Mouse (Mus musculus) forebrain, embryonic 15.5 days (tissue): ENCODE measurements around the gene Psd. TPM values are rescaled to one million over a fixed set of nuclear protein-coding genes. Genes with fewer than 3 reads are reported as not detected.
A peak's percentile ranks its signal among the peaks of the same experiment; 100 is the strongest.

Experiments used
- ATAC-seq: fragments of 200-750 bp; cut with Nextera tagmentation; replicated peaks from 2 replicates; pipeline ENCODE4 v1.8.0; 2017; ENCODE audit warnings: mild to moderate bottlenecking, moderate TSS enrichment, moderate library complexity
- H3K27ac ChIP-seq: fragments of 300-500 bp; sonication (generic); replicated peaks from 2 replicates; pipeline ENCODE4 v1.5.1; 2015; ENCODE audit warnings: mild to moderate bottlenecking, inconsistent platforms
- H3K27me3 ChIP-seq: fragments of 300-500 bp; sonication (generic); 2 replicates; pipeline ENCODE4 v1.6.1; 2015; ENCODE audit warnings: inconsistent platforms
- H3K36me3 ChIP-seq: fragments of 300-500 bp; sonication (generic); 2 replicates; pipeline ENCODE4 v1.6.1; 2015; ENCODE audit warnings: mild to moderate bottlenecking, inconsistent platforms
- H3K4me1 ChIP-seq: fragments of 300-500 bp; sonication (generic); 2 replicates; pipeline ENCODE4 v1.6.1; 2015; ENCODE audit warnings: inconsistent platforms
- H3K4me2 ChIP-seq: fragments of 300-500 bp; sonication (generic); replicated peaks from 2 replicates; pipeline ENCODE4 v1.6.1; 2015; ENCODE audit warnings: mild to moderate bottlenecking, inconsistent platforms
- H3K4me3 ChIP-seq: fragments of 300-500 bp; sonication (generic); 2 replicates; pipeline ENCODE4 v1.5.1; 2015; ENCODE audit warnings: mild to moderate bottlenecking, inconsistent platforms
- H3K9ac ChIP-seq: fragments of 300-500 bp; sonication (generic); replicated peaks from 2 replicates; pipeline ENCODE4 v1.6.1; 2015; ENCODE audit warnings: mild to moderate bottlenecking, inconsistent platforms
- H3K9me3 ChIP-seq: fragments of 300-500 bp; sonication (generic); 2 replicates; pipeline ENCODE4 v1.6.1; 2016; ENCODE audit warnings: inconsistent platforms
- WGBS: fragments of 180-500 bp; shearing (Covaris S2); methylation state at CpG from one replicate; pipeline ENCODE4 v1.1.7; 2015; ENCODE audit warnings: mixed read lengths; 5-methylcytosine and 5-hydroxymethylcytosine counted together
- microRNA counts: library from miRNA; unstranded; fragments of <30 nt; microRNA quantifications from one replicate; lab custom pipeline; 2016
- microRNA-seq: library from miRNA; unstranded; fragments of <30 nt; microRNA quantifications from one replicate; pipeline ENCODE4, GENCODE M21; 2016
- polyA plus RNA-seq: library from polyadenylated mRNA; unstranded; fragments of >200 nt; fragmentation: Nextera tagmentation; extraction: Ambion mirVana; gene quantifications from 2 replicates; pipeline ENCODE4 v1.2.1, GENCODE M21; 2015

The Psd gene
- polyA plus RNA-seq, 1 experiment from 2014 or later = 78.2 TPM

DNA sequence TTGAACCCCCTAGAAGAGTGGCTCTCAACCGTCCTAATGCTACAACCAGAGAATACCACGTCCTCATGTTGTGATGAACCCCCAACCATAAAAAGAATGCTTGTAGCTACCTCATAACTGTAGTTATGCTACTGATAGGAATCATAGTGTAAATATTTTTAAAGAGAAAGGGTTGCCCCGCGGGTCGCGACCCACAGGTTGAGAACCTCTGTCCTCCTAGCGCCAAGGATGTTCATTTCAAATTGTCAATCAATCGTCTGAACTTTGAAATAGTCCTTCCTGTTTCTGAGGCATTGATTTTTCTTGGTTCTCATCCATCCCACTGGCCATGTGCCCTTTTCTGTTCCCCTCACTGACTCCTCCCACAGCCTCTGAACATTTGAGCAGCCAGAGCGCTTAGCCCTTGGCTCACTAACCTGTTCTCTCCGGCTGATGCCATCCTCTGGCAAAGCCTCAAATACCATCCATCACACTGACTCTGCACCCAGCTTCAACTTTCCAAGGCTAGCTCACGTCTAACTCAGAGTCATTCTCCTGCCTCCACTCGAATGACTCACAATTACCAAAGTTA is 36.3 kb downstream of the Psd start:
- H3K4me2 ChIP-seq = no peak overlapping the region
- no peaks in the 10 kb centered on the region for H3K9me3 ChIP-seq
- H3K27me3 ChIP-seq = no peaks in the 10 kb centered on the region
- H3K9ac ChIP-seq = no peak overlapping the region
- no peak for ATAC-seq
- no peak overlapping the region for H3K27ac ChIP-seq
- H3K4me3 ChIP-seq = no peak overlapping the region
- peaks cover 6% of the 10 kb centered on the region; the same call in 1 of the 2 replicates for H3K36me3 ChIP-seq
- no peaks in the 10 kb centered on the region for H3K4me1 ChIP-seq
- 76% methylated on average over 12 of the region's 12 CpGs for WGBS

DNA sequence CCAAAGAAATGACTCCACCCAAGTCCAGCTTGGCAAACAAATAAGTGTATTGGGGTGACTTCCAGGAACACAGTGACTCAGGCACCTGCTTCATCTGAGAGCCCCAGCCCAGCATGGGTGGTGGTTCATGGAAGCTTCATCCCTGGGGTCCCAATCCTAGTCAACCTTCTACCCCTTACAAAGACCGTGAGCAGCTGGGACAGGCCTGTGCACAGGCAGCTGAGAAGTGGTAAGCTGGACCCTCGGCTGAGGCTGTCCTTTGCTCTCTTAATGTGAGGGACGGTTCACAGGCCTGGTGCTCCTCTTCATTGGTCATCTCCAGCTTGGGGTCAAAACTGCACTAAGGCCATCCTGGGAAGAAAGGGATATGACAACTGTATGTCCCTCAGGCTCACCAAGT is 39.4 kb downstream of the Psd start:
- no peak overlapping the region for H3K4me3 ChIP-seq
- ATAC-seq = no peak
- no peak overlapping the region for H3K9ac ChIP-seq
- H3K27ac ChIP-seq = no peak overlapping the region
- peaks cover 36% of the 10 kb centered on the region for H3K36me3 ChIP-seq
- no peaks in the 10 kb centered on the region for H3K9me3 ChIP-seq
- H3K4me2 ChIP-seq = no peak overlapping the region
- no peaks in the 10 kb centered on the region for H3K27me3 ChIP-seq
- WGBS = 92% methylated on average over 3 of the region's 3 CpGs
- H3K4me1 ChIP-seq = no peaks in the 10 kb centered on the region

DNA sequence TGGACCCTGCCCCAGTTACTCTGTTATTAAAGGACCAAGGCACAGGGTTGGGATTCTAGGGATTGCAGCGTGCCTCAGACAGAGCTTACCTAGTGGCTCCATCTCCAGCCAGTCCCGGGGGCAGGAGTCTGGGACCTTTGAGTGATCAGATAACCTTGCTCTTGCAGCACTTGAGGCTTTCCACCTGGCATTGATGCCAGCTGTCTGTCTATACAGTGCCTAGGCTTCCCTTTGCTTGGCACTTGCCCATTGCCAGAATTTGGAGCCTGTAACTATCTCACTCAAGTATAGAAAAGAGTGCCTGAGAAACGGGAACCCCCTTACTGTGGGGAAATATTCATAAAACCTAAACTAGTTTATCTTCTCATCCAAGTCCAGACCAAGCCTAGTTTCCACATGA is 40.0 kb downstream of the Psd start:
- Histone ChIP-seq H3K27ac (no peak overlapping the region), H3K4me2 (no peak overlapping the region), H3K9me3 (no peaks in the 10 kb centered on the region), H3K4me1 (no peaks in the 10 kb centered on the region), H3K9ac (no peak overlapping the region), H3K4me3 (no peak overlapping the region), H3K27me3 (no peaks in the 10 kb centered on the region), H3K36me3 (peaks cover 42% of the 10 kb centered on the region)
- ATAC-seq = no peak
- 93% methylated on average over 3 of the region's 3 CpGs for WGBS

DNA sequence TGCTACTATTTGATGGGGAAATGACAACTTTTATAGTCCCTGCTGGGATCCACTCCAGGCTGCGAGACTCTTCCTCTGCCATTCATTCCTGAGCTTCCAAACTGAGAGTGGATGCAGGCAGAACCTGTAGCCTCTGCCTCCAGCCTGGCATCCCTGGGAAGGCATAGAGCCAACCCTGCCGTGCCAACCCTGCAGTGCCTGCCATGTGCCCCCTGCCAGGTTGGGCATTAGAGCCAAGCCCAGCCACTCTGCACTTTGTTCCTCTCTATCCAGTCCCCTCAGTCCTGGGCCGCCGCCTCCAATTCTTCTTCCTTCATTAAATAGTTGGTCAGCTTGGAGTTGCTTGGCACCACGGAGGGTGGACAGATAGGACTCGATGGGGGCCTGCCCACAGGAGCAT is 40.9 kb downstream of the Psd start:
- Histone ChIP-seq H3K4me2 (no peak overlapping the region), H3K9ac (no peak overlapping the region), H3K4me3 (no peak overlapping the region), H3K27me3 (no peaks in the 10 kb centered on the region), H3K36me3 (peaks cover 51% of the 10 kb centered on the region), H3K27ac (no peak overlapping the region), H3K4me1 (no peaks in the 10 kb centered on the region), H3K9me3 (no peaks in the 10 kb centered on the region)
- WGBS = 89% methylated on average over 6 of the region's 6 CpGs
- no peak for ATAC-seq

DNA sequence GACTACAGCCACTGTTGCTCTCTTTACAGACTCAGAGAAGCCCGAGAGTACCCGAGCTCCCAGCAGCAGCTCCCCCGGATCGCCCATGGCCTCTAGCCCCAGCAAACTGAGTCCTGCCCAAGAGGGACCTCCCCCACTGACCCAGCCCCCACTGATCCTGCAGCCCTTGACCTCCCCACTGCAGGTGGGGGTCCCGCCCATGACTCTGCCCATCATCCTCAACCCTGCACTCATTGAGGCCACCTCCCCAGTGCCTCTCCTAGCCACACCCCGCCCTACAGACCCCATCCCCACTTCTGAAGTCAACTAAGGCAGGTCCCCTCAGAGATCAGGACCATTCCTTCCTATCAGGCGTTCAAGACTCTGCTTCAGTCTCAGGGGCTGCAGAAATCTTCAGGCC is 41.3 kb downstream of the Psd start:
- H3K9ac ChIP-seq = no peak overlapping the region
- no peaks in the 10 kb centered on the region for H3K4me1 ChIP-seq
- no peaks in the 10 kb centered on the region for H3K9me3 ChIP-seq
- no peaks in the 10 kb centered on the region for H3K27me3 ChIP-seq
- peaks cover 55% of the 10 kb centered on the region for H3K36me3 ChIP-seq
- ATAC-seq = no peak
- H3K4me3 ChIP-seq = no peak overlapping the region
- no peak overlapping the region for H3K4me2 ChIP-seq
- WGBS = 83% methylated on average over 7 of the region's 7 CpGs
- no peak overlapping the region for H3K27ac ChIP-seq

DNA sequence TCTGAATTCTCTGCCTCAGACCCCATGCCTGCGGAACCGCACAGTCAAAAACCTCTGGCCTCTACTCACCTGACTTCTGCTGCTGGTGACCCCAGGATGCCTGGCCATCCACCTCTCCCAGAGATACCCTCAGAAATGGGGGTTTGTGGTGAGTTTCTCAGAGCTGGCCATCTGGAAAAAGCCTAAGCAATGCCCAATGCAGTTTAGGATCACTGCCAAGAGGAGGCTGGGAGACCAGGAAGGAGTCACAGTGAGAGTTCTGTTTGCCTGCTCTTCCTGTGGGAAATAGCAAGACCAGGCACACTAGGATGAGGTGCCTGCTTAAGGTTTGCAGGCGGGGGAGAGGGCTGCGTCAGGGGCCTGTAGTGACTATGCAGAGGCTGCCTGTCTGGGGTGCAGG is 42.3 kb downstream of the Psd start:
- H3K9me3 ChIP-seq = no peaks in the 10 kb centered on the region
- no peaks in the 10 kb centered on the region for H3K27me3 ChIP-seq
- H3K36me3 ChIP-seq = peaks cover 64% of the 10 kb centered on the region
- no peak overlapping the region for H3K27ac ChIP-seq
- no peak overlapping the region for H3K4me3 ChIP-seq
- H3K9ac ChIP-seq = no peak overlapping the region
- no peaks in the 10 kb centered on the region for H3K4me1 ChIP-seq
- no peak for ATAC-seq
- WGBS = 88% methylated on average over 4 of the region's 4 CpGs
- H3K4me2 ChIP-seq = no peak overlapping the region

DNA sequence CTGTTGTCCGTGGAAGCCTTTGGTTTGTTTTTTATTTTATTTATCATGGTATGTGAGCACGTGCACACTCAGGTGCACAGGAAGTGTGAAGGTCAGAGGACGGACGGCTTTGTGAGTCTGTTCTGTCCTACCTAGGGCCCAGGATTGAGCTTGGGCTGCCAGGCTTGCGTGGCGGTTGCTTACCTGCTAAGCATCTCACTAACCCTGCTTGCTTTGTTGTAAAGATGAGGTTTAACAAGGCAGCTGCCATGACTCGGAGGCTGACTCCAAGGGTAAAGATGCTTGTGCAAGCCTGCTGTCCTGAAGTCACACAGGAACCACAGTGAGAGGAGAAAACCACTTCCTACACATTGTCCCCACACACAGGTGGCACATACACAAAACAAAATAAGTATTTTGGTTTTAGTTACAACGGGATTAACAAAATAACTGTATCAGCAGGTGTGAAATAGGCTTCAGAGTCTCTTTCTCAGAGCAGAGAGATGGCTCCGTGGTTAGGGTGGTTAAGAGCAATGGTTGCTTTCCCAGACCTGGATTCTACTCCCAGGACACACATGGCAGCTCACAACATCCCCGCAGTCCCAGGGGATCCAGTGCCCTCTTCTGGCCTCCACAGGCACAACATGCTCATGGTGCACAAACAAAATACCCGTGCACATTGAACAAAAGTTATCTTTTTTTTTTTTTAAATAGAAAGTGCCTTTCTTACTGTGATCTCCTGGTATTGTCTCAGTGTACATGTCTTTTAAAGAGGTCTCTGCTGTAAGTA is 44.7 kb downstream of the Psd start:
- WGBS = 95% methylated on average over 11 of the region's 11 CpGs
- H3K27ac ChIP-seq = no peak overlapping the region
- peaks cover 77% of the 10 kb centered on the region for H3K36me3 ChIP-seq
- no peak overlapping the region for H3K4me3 ChIP-seq
- no peaks in the 10 kb centered on the region for H3K4me1 ChIP-seq
- no peak overlapping the region for H3K4me2 ChIP-seq
- H3K9ac ChIP-seq = no peak overlapping the region
- no peak for ATAC-seq
- no peaks in the 10 kb centered on the region for H3K27me3 ChIP-seq
- no peaks in the 10 kb centered on the region for H3K9me3 ChIP-seq

DNA sequence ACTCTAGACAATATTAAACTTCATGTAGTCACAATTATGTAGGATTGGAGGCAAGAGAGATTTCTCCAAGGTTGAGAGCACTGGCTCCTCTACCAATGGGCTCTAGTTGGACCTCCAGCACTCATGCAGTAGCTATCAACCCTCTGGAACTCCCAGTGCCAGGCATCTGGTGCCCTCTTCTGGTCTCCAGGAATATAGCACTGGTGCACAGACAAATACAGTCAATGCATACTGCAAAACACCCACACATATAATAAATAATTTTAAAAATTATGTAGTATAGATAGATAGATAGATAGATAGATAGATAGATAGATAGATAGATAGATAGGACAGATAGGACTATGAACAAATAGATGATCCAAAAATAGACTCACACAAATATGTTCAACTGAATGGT is 51.6 kb downstream of the Psd start:
- H3K36me3 ChIP-seq = peaks cover 72% of the 10 kb centered on the region
- ATAC-seq = no peak

DNA sequence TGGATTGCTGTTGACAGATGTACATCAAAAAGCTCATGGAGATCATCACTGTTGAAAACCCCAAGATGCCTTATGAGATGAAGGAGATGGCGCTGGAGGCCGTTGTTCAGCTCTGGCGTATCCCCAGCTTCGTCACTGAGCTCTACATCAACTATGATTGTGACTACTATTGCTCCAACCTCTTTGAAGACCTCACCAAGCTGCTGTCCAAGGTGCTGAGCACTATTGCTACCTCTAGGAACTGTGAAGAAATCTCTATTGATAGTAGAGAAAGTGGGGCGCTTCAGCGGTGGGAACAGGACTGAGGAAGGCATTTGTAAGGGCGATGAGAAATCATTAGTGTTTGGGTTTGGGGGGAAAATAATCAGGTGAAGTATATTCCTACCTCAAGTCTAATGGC is 62.2 kb downstream of the Psd start:
- H3K9ac ChIP-seq = no peak overlapping the region
- 91% methylated on average over 7 of the region's 7 CpGs for WGBS
- H3K36me3 ChIP-seq = peaks cover 91% of the 10 kb centered on the region
- H3K4me1 ChIP-seq = no peaks in the 10 kb centered on the region
- H3K4me2 ChIP-seq = no peak overlapping the region
- no peaks in the 10 kb centered on the region for H3K9me3 ChIP-seq
- no peak overlapping the region for H3K27ac ChIP-seq
- H3K4me3 ChIP-seq = no peak overlapping the region
- H3K27me3 ChIP-seq = no peaks in the 10 kb centered on the region
- ATAC-seq = no peak

More for the DNA sequence above, 51.6 kb downstream of the Psd start:
- no peak overlapping the region for H3K27ac ChIP-seq
- H3K9me3 ChIP-seq = no peaks in the 10 kb centered on the region
- no peak overlapping the region for H3K4me2 ChIP-seq
- H3K27me3 ChIP-seq = no peaks in the 10 kb centered on the region
- no peak overlapping the region for H3K4me3 ChIP-seq
- H3K4me1 ChIP-seq = no peaks in the 10 kb centered on the region
- H3K9ac ChIP-seq = no peak overlapping the region

MicroRNA genes within 50 kb of the gene (microRNA counts, 519-probe panel; counts per million panel counts)
- microRNA mmu-miR-146b (lab: Ali Mortazavi, UCI) = 2,252 counts per million, percentile 40 among the panel's probes with 10 or more counts

Small RNAs within 50 kb of the gene (microRNA-seq; reads per million reads assigned to microRNA genes)
- 0.66 reads per million for gene Mir146b

Other genes starting within 250 kb of the Psd start
- not detected in 2 replicates for gene Elovl3, start 195.3 kb downstream of the Psd start, polyA plus RNA-seq
- gene Pitx3, start 178.8 kb downstream of the Psd start, polyA plus RNA-seq = not detected in 2 replicates
- gene Gbf1, start 174.6 kb downstream of the Psd start, polyA plus RNA-seq = 65.6 and 71.3 TPM in 2 replicates
- gene Nfkb2, start 22.8 kb downstream of the Psd start, polyA plus RNA-seq = 1.9 and 2.2 TPM in 2 replicates
- gene Fbxl15, start 1.0 kb upstream of the Psd start, polyA plus RNA-seq = 37.5 and 40.2 TPM in 2 replicates
- 351 and 362 TPM in 2 replicates for gene Cuedc2, start 11.5 kb upstream of the Psd start, polyA plus RNA-seq
- gene Mfsd13a, start 14.0 kb upstream of the Psd start, polyA plus RNA-seq = 8.7 and 9.3 TPM in 2 replicates
- 2.5 and 2.6 TPM in 2 replicates for gene 2310034G01Rik, start 23.1 kb upstream of the Psd start, polyA plus RNA-seq
- 374 and 380 TPM in 2 replicates for gene Actr1a, start 68.6 kb upstream of the Psd start, polyA plus RNA-seq
- gene Sufu, start 69.7 kb upstream of the Psd start, polyA plus RNA-seq = 28.9 and 30.5 TPM in 2 replicates
- 28.0 and 29.4 TPM in 2 replicates for gene Trim8, start 174.5 kb upstream of the Psd start, polyA plus RNA-seq
- 238 and 241 TPM in 2 replicates for gene Arl3, start 246.0 kb upstream of the Psd start, polyA plus RNA-seq
- gene Sfxn2, start 246.2 kb upstream of the Psd start, polyA plus RNA-seq = 12.6 and 13.7 TPM in 2 replicates